Mouse (Mus musculus): ENCODE results near the gene N4bp3. TPM values are rescaled to one million over a fixed set of nuclear protein-coding genes. Genes with fewer than 3 reads are reported as not detected.

The N4bp3 gene
- total and polyA plus RNA-seq, 3 experiments: 19.1 to 22.1 (median 21.2) TPM

DNA sequence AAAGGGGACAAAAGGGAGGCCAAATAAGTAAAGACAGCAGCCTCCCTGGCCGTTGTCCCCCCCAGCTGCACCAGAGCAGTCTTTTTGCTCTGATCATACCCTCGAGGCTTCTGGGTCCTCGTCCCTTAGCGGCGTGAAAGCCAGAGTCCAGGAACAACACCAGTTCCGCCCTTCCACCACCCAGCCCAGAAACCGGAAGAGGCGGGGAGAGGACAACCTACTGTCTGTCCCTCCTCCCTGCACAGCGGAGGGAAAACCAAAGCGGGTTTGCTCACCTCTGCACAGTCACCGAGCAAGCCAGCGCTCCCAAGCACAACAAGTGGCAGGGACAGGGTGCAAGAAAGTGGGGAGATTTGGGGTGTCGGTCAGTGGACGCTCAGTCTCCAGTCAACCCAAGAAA is 35.0 kb downstream of the N4bp3 start (continued):
- TF ChIP-seq UBTF (IDR thresholded peaks at IDR 0.05; ENCODE audit: low read depth, low read length) (no peak), ELF1 (IDR thresholded peaks at IDR 0.05; ENCODE audit: low read depth, low read length) (peak; percentile 98), MEF2A (IDR thresholded peaks at IDR 0.05; ENCODE audit: borderline replicate concordance, low read depth, low read length) (0 out of 2 replicates have a peak, but pooled peaks have one; percentile 66), ZMIZ1 (IDR thresholded peaks at IDR 0.05; ENCODE audit: low read depth, low read length) (peak; percentile 86; the same call in 1 of the 2 replicates), PAX5 (IDR thresholded peaks at IDR 0.05; ENCODE audit: low read length) (no peak)

DNA sequence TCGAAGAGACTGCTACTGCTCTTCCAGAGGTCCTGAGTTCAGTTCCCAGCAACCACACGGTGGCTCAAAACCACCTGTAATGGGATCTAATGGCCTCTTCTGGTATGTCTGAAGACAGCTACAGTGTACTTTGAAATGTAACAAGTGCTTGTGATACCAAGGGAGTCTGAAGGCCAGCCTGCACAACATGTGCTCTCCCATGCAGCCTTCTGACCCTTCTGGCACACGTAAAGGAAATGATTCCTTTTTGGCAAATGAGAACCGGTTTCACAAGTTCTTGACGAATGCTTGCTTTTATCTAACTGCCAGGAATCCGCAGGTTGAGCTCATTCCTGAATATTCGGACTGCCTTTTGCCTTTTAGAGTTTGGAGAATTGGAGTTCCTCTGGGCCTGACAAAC is 35.5 kb downstream of the N4bp3 start:
- H3K9ac ChIP-seq (ENCODE audit: insufficient read depth, low read depth): peak overlapping the region; percentile 89
- peaks cover 5% of the 10 kb centered on the region for H3K79me2 ChIP-seq (replicated peaks; ENCODE audit: control insufficient read depth, extremely low read depth, insufficient read depth, poor library complexity, severe bottlenecking)
- no peaks in the 10 kb centered on the region for H3K36me3 ChIP-seq (replicated peaks in 1 of 2; ENCODE audit: control insufficient read depth in 1 of 2, insufficient read depth in 1 of 2, low read length in 1 of 2)
- peak overlapping the region; percentile 45 to 55 (median 49) for H3K4me3 ChIP-seq (replicated peaks in 1 of 3; ENCODE audit: low read depth in 2 of 3, low read length in 2 of 3, poor library complexity in 1 of 3)
- no peaks in the 10 kb centered on the region for H3K27me3 ChIP-seq (replicated peaks)
- dilution Hi-C loops (cut with MboI; ENCODE audit: extremely low pct_ligation_motif_present, extremely low pct_unique_long_range_greater_than_20kb, low sequenced_read_pairs): no loop called here
- H3K4me1 ChIP-seq (ENCODE audit: control insufficient read depth in 1 of 2, insufficient read depth in 2 of 2): peaks cover 8 to 24% of the 10 kb centered on the region in 2 experiments
- peak overlapping the region; percentile 48 for H3K4me2 ChIP-seq (ENCODE audit: insufficient read depth, low read depth, poor library complexity, severe bottlenecking)
- no peaks in the 10 kb centered on the region for H3K9me3 ChIP-seq (replicated peaks; ENCODE audit: low read length)
- no peak overlapping the region for H3K27ac ChIP-seq (ENCODE audit: insufficient read depth, low read depth)
- DNase-seq (ENCODE audit: extremely low read depth): no peak
- in situ Hi-C loops (cut with MboI; ENCODE audit: low pct_ligation_motif_present, low pct_unique_long_range_greater_than_20kb, low sequenced_read_pairs): loop anchor here (10.0 kb wide), 1 partner anchor 70 kb away; the partner anchor contains the start of gene 0610009B22Rik
- TF ChIP-seq MXI1 (IDR thresholded peaks at IDR 0.05; ENCODE audit: low read depth, low read length) (0 out of 2 replicates have a peak, but pooled peaks have one; percentile 20), MYC (IDR thresholded peaks at IDR 0.05; ENCODE audit: low read depth, low read length) (peak; percentile 84), ELF1 (IDR thresholded peaks at IDR 0.05; ENCODE audit: low read depth, low read length) (no peak), SMC3 (IDR thresholded peaks at IDR 0.05; ENCODE audit: low read depth, low read length) (no peak), E2F4 (IDR thresholded peaks at IDR 0.05; ENCODE audit: insufficient replicate concordance, low read depth, low read length) (no peak), KAT2A (IDR thresholded peaks at IDR 0.05; ENCODE audit: insufficient replicate concordance, low read length) (0 out of 2 replicates have a peak, but pooled peaks have one; percentile 24), UBTF (IDR thresholded peaks at IDR 0.05; ENCODE audit: low read depth, low read length) (no peak), POLR2AphosphoS2 (IDR thresholded peaks at IDR 0.05; ENCODE audit: low read depth, low read length) (no peak), TCF12 (IDR thresholded peaks at IDR 0.05; ENCODE audit: low read depth, low read length) (no peak), JUN (IDR thresholded peaks at IDR 0.05; ENCODE audit: insufficient read depth, low read depth, low read length) (no peak), ZKSCAN1 (IDR thresholded peaks at IDR 0.05; ENCODE audit: borderline replicate concordance, low read depth, low read length) (no peak), MAX (IDR thresholded peaks at IDR 0.05; ENCODE audit: low read length) (peak; percentile 16), RAD21 (IDR thresholded peaks at IDR 0.05; ENCODE audit: low read depth, low read length) (no peak), CHD1 (IDR thresholded peaks at IDR 0.05; ENCODE audit: low read depth, low read length) (no peak), BHLHE40 (IDR thresholded peaks at IDR 0.05; ENCODE audit: low read depth, low read length) (no peak), CHD2 (IDR thresholded peaks at IDR 0.05; ENCODE audit: low read length) (no peak), USF1 (IDR thresholded peaks at IDR 0.05; ENCODE audit: low read depth, low read length) (no peak), ZMIZ1 (IDR thresholded peaks at IDR 0.05; ENCODE audit: low read depth, low read length) (no peak), JUND (conservative IDR thresholded peaks at IDR 0.05; ENCODE audit: low read depth, low read length) (no peak), IRF4 (IDR thresholded peaks at IDR 0.05; ENCODE audit: low read depth, low read length) (0 out of 2 replicates have a peak, but pooled peaks have one; percentile 8), ETS1 (conservative IDR thresholded peaks at IDR 0.05; ENCODE audit: low read depth, low read length) (no peak), GABPA (IDR thresholded peaks at IDR 0.05; ENCODE audit: insufficient replicate concordance, low read depth, low read length) (no peak), TBP (conservative IDR thresholded peaks at IDR 0.05; ENCODE audit: low read depth, low read length) (no peak), MAFK (IDR thresholded peaks at IDR 0.05; ENCODE audit: insufficient replicate concordance, low read length) (no peak), PAX5 (IDR thresholded peaks at IDR 0.05; ENCODE audit: low read length) (no peak), EP300 (IDR thresholded peaks at IDR 0.05; ENCODE audit: low read length) (no peak), SIN3A (IDR thresholded peaks at IDR 0.05; ENCODE audit: low read length) (no peak), MAZ (IDR thresholded peaks at IDR 0.05; ENCODE audit: low read depth, low read length) (no peak), POLR2A (IDR thresholded peaks at IDR 0.05; ENCODE audit: low read depth, low read length) (no peak), USF2 (conservative IDR thresholded peaks at IDR 0.05; ENCODE audit: low read depth, low read length) (no peak), ZC3H11A (IDR thresholded peaks at IDR 0.05; ENCODE audit: low read depth, low read length) (no peak), RCOR1 (conservative IDR thresholded peaks at IDR 0.05; ENCODE audit: low read depth, low read length) (no peak), NELFE (IDR thresholded peaks at IDR 0.05; ENCODE audit: low read depth, low read length) (no peak), MEF2A (IDR thresholded peaks at IDR 0.05; ENCODE audit: borderline replicate concordance, low read depth, low read length) (no peak)
